Mouse (Mus musculus) liver, adult 2 months (tissue): ENCODE results near the gene Cfi.

Source experiments
- CTCF ChIP-seq: fragments of 200-500 bp; IDR thresholded peaks from 2 replicates; pipeline ENCODE4 v1.5.1; 2011; ENCODE audit warnings: low read depth, low read length, control low read depth
- POLR2A ChIP-seq: fragments of 200-500 bp; IDR thresholded peaks from 2 replicates; pipeline ENCODE4 v1.6.1; 2011; ENCODE audit warnings: low read length, control low read depth; ENCODE audit not compliant: insufficient read depth; ENCODE audit errors: extremely low read depth

DNA sequence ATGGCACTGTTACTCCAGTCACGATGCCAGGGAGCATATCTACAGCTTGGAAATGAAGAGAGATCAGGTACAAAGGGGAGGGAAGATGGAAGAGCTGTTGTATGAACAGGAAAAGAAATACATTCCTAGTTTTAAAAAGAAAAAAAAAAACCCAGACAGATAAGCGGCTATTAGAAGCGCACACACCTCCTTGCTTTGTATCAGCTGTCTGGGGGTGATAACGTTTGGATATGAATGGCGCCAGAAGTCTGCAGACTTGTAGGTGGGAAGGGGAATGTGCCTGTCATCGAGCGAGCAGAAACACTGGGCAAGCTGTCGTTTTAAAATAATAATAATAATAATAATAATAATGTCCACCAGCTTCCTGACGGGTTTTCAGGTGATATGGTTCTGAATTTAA, 49.9 kb downstream of the Cfi start:
- TF ChIP-seq POLR2A (no peak), CTCF (no peak)
